Mouse (Mus musculus) cerebellum, adult 9-11 months (tissue): ENCODE results near the gene Trit1.
"Not testable (repeated sequence)": the region's sequence is repeated elsewhere in the genome, so short reads cannot be mapped to it uniquely, and the experiment has no call there.

Experiments used
- DNase-seq: peaks from one replicate; pipeline ENCODE4 v3.0.0; 2022

Trit1 gene

GRCm38 (mm10) chr4:122998537-122999262 lies 17.7 kb upstream of the Trit1 start:
- no peak for DNase-seq

- DNase-seq = no peak
Measured at GRCm38 (mm10) chr4:122999263-122999691, 17.1 kb upstream of the Trit1 start.

GRCm38 (mm10) chr4:123000130-123000529 lies 16.3 kb upstream of the Trit1 start:
- DNase-seq = no peak

GRCm38 (mm10) chr4:123000617-123001342 lies 15.6 kb upstream of the Trit1 start:
- DNase-seq = no peak

GRCm38 (mm10) chr4:123005054-123005966 lies 11.1 kb upstream of the Trit1 start:
- no peak for DNase-seq

- not testable (repeated sequence) for DNase-seq
Measured at GRCm38 (mm10) chr4:123012501-123012900, 3.9 kb upstream of the Trit1 start.

- no peak for DNase-seq
Measured at GRCm38 (mm10) chr4:123013346-123013945, 3.0 kb upstream of the Trit1 start.

- DNase-seq = no peak
Measured at GRCm38 (mm10) chr4:123013949-123014406, 2.4 kb upstream of the Trit1 start.

GRCm38 (mm10) chr4:123014501-123015282 lies 1.7 kb upstream of the Trit1 start:
- peak; percentile 50 for DNase-seq

GRCm38 (mm10) chr4:123021591-123021990 lies 5.2 kb downstream of the Trit1 start:
- no peak for DNase-seq

- DNase-seq = no peak
Measured at GRCm38 (mm10) chr4:123022896-123023295, 6.5 kb downstream of the Trit1 start.

- no peak for DNase-seq
Measured at GRCm38 (mm10) chr4:123025418-123025817, 9.0 kb downstream of the Trit1 start.

- no peak for DNase-seq
Measured at GRCm38 (mm10) chr4:123026161-123026560, 9.8 kb downstream of the Trit1 start.

GRCm38 (mm10) chr4:123026597-123026996 lies 10.2 kb downstream of the Trit1 start:
- DNase-seq = no peak

GRCm38 (mm10) chr4:123034841-123035240 lies 18.4 kb downstream of the Trit1 start:
- DNase-seq = no peak

GRCm38 (mm10) chr4:123035636-123036035 lies 19.2 kb downstream of the Trit1 start:
- no peak for DNase-seq

- DNase-seq = no peak
Measured at GRCm38 (mm10) chr4:123036710-123037109, 20.3 kb downstream of the Trit1 start.

GRCm38 (mm10) chr4:123041131-123041530 lies 24.7 kb downstream of the Trit1 start:
- no peak for DNase-seq

- no peak for DNase-seq
Measured at GRCm38 (mm10) chr4:123043858-123044257, 27.5 kb downstream of the Trit1 start.

GRCm38 (mm10) chr4:123044842-123045241 lies 28.4 kb downstream of the Trit1 start:
- no peak for DNase-seq

GRCm38 (mm10) chr4:123046300-123046699 lies 29.9 kb downstream of the Trit1 start:
- DNase-seq = no peak
